Mouse (Mus musculus): ENCODE data around the gene Olfr1025-ps1.

- TF ChIP-seq POLR2A (IDR thresholded peaks at IDR 0.05; ENCODE audit: borderline replicate concordance, extremely low read depth, insufficient read depth, insufficient read length, poor library complexity, severe bottlenecking) (no peak), CTCF (IDR thresholded peaks at IDR 0.05; ENCODE audit: borderline replicate concordance, extremely low read depth, insufficient read depth, insufficient read length) (no peak)
Observed at GRCm38 (mm10) chr2:85921258-85921657, 6.3 kb downstream of the Olfr1025-ps1 start, which contains the start of gene Olfr1026.

Measured in brain, embryonic 14.5 days (tissue).